Mouse (Mus musculus) kidney, adult 2 months (tissue): ENCODE measurements around the gene Alk.

ENCODE experiments used
- CTCF ChIP-seq: fragments of 200-500 bp; conservative IDR thresholded peaks from 2 replicates; pipeline ENCODE4 v1.5.1; 2011; ENCODE audit warnings: low read depth, mild to moderate bottlenecking, control low read depth, low read length, moderate library complexity, mixed read lengths; ENCODE audit not compliant: insufficient read depth, insufficient read length
- POLR2A ChIP-seq: fragments of 200-500 bp; IDR thresholded peaks from one replicate; pipeline ENCODE4 v1.6.1; 2011; ENCODE audit warnings: low read depth, low read length, control low read depth

- TF ChIP-seq CTCF (no peak), POLR2A (no peak)
Measured at GRCm38 (mm10) chr17:72504581-72504980, 99.8 kb downstream of the Alk start.
